Mouse (Mus musculus) cerebellum, adult 11-12 months (tissue): ENCODE measurements at regions not wholly inside any gene's neighbourhood (a gene's known extent, or its start where the extent isn't known, plus 50 kb on each side); places are given as distances from the start of the nearest gene placed in this dataset.

Experiments used
- DNase-seq: peaks from one replicate; pipeline ENCODE4 v3.0.0; 2022

GRCm38 (mm10) chr1:168801046-168801445, 369.0 kb upstream of the Pbx1 start:
- no peak for DNase-seq

- DNase-seq = no peak
These were observed 354.7 kb upstream of the Pbx1 start for GRCm38 (mm10) chr1:168786731-168787130.

- no peak for DNase-seq
These were observed 351.8 kb upstream of the Pbx1 start for GRCm38 (mm10) chr1:168783851-168784250.

- no peak for DNase-seq
These were observed 332.4 kb upstream of the Pbx1 start for GRCm38 (mm10) chr1:168764368-168764895.

GRCm38 (mm10) chr1:168761095-168761494, 329.0 kb upstream of the Pbx1 start:
- no peak for DNase-seq

- no peak for DNase-seq
These were observed 328.2 kb upstream of the Pbx1 start for GRCm38 (mm10) chr1:168760239-168760638.

GRCm38 (mm10) chr1:168758835-168759234, 326.8 kb upstream of the Pbx1 start:
- DNase-seq = no peak

- no peak for DNase-seq
These were observed 322.1 kb upstream of the Pbx1 start for GRCm38 (mm10) chr1:168754196-168754595.

GRCm38 (mm10) chr1:168743435-168743834, 311.4 kb upstream of the Pbx1 start:
- DNase-seq = no peak

- DNase-seq = no peak
These were observed 305.9 kb upstream of the Pbx1 start for GRCm38 (mm10) chr1:168738005-168738404.

GRCm38 (mm10) chr1:168737277-168737863, 305.3 kb upstream of the Pbx1 start:
- no peak for DNase-seq

- DNase-seq = no peak
These were observed 301.0 kb upstream of the Pbx1 start for GRCm38 (mm10) chr1:168733066-168733465.

- no peak for DNase-seq
These were observed 277.8 kb upstream of the Pbx1 start for GRCm38 (mm10) chr1:168709836-168710235.

GRCm38 (mm10) chr1:168709017-168709681, 277.1 kb upstream of the Pbx1 start:
- no peak for DNase-seq

- DNase-seq = no peak
These were observed 276.2 kb upstream of the Pbx1 start for GRCm38 (mm10) chr1:168708161-168708865.

- no peak for DNase-seq
These were observed 265.3 kb upstream of the Pbx1 start for GRCm38 (mm10) chr1:168697386-168697785.

GRCm38 (mm10) chr1:168686821-168687220, 254.8 kb upstream of the Pbx1 start:
- no peak for DNase-seq

- no peak for DNase-seq
These were observed 253.1 kb upstream of the Pbx1 start for GRCm38 (mm10) chr1:168685147-168685546.

GRCm38 (mm10) chr1:168681685-168682491, 249.8 kb upstream of the Pbx1 start:
- no peak for DNase-seq

- no peak for DNase-seq
These were observed 248.6 kb upstream of the Pbx1 start for GRCm38 (mm10) chr1:168680674-168681073.

- no peak for DNase-seq
These were observed 244.6 kb upstream of the Pbx1 start for GRCm38 (mm10) chr1:168676418-168677413.

GRCm38 (mm10) chr1:168675741-168676140, 243.7 kb upstream of the Pbx1 start:
- DNase-seq = no peak
